ENCODE assay signal across 8 mouse cellular contexts in genomic region chr19:46045696-46046311, GRCm38 (mm10). TPM values are rescaled to one million over a fixed set of nuclear protein-coding genes. Genes with fewer than 3 reads are reported as not detected.
DNase-seq lines count a peak whose midpoint lies in the region; ATAC-seq and TF ChIP-seq lines count a peak whose summit lies in the region.

No protein-coding gene starts in this region.

- H3K27me3 ChIP-seq in liver, adult 2 months (ENCODE audit: control insufficient read depth, insufficient read depth, low read length): no peaks in the 10 kb centered on the region
- H3K27me3 ChIP-seq in midbrain, embryonic 16.5 days (ENCODE audit: control insufficient read depth, insufficient read depth, low read depth, low read length): no peaks in the 10 kb centered on the region

- no peaks in the 10 kb centered on the region for H3K9me3 ChIP-seq in midbrain, embryonic 16.5 days (replicated peaks; ENCODE audit: control insufficient read depth, low read length, poor library complexity, severe bottlenecking)

- peak; percentile 35 for DNase-seq in thymus, postnatal 14 days
- DNase-seq in thymus, postnatal 36 days: no peak
- DNase-seq in cerebellum, postnatal 10 days: peak; percentile 70 to 75
- peak; percentile 40 for DNase-seq in gastrocnemius, postnatal 10 days
- peak; percentile 52 for DNase-seq in induced T-regulatory cell, adult 2 months (ENCODE audit: low read depth)
- peak; percentile 37 for DNase-seq in liver, adult 2 months (ENCODE audit: extremely low read depth, low read depth, low spot score)
- DNase-seq in testis, postnatal 10 days (ENCODE audit: low spot score): peak; percentile 73

- peaks cover 14% of the 10 kb centered on the region; the same call in 1 of the 2 replicates for H3K79me2 ChIP-seq in liver, adult 2 months (ENCODE audit: control insufficient read depth, insufficient read depth, low read length)

- H3K4me3 ChIP-seq in liver, adult 2 months (ENCODE audit: insufficient read depth, low read depth, low read length): peak overlapping the region; percentile 79
- H3K4me3 ChIP-seq in midbrain, embryonic 16.5 days (ENCODE audit: low read depth, low read length): peak overlapping the region; percentile 89

- 0 out of 2 replicates have a peak, but pooled peaks have one; percentile 15 for TF ChIP-seq POLR2A in liver, adult 2 months (IDR thresholded peaks at IDR 0.05; ENCODE audit: extremely low read depth, insufficient read depth, low read length)

- H3K4me2 ChIP-seq in midbrain, embryonic 16.5 days (ENCODE audit: low read length): peak overlapping the region; percentile 97

- H3K9ac ChIP-seq in liver, adult 2 months (ENCODE audit: low read depth, low read length): peak overlapping the region; percentile 81
- H3K9ac ChIP-seq in midbrain, embryonic 16.5 days (ENCODE audit: low read depth, low read length): peak overlapping the region; percentile 95

- peak; percentile 44 for ATAC-seq in midbrain, embryonic 16.5 days

- peaks cover 12% of the 10 kb centered on the region for H3K4me1 ChIP-seq in liver, adult 2 months (ENCODE audit: control insufficient read depth, insufficient read depth, low read length)
- peaks cover 45% of the 10 kb centered on the region for H3K4me1 ChIP-seq in midbrain, embryonic 16.5 days (ENCODE audit: control insufficient read depth, insufficient read depth, low read length)

- 7% methylated on average over 7 of the region's 7 CpGs for WGBS in liver, adult 2 months
- 2% methylated on average over 7 of the region's 7 CpGs for WGBS in midbrain, embryonic 16.5 days

- H3K36me3 ChIP-seq in liver, adult 2 months (ENCODE audit: control insufficient read depth, insufficient read depth, low read length): no peaks in the 10 kb centered on the region
- no peaks in the 10 kb centered on the region for H3K36me3 ChIP-seq in midbrain, embryonic 16.5 days (ENCODE audit: control insufficient read depth, insufficient read depth, low read length)

- no peak for TF ChIP-seq CTCF in liver, adult 2 months (IDR thresholded peaks at IDR 0.05; ENCODE audit: low read depth, low read length)

- peak overlapping the region; percentile 86 for H3K27ac ChIP-seq in liver, adult 2 months (replicated peaks; ENCODE audit: insufficient read depth, low read depth, low read length)
- peak overlapping the region; percentile 97 for H3K27ac ChIP-seq in midbrain, embryonic 16.5 days (ENCODE audit: low read length)

RNA-seq across cellular contexts. Expression of gene Ldb1, which starts 0.8 kb away (rescaled TPM):
- 10 to 100 TPM; 36.2 to 50.3 TPM for total RNA-seq in gastrocnemius, postnatal 10 days (2021)
- 14.9 and 18.1 TPM in 2 replicates for total RNA-seq in liver, adult 2 months (2014; rRNA removed)
- polyA plus RNA-seq in liver, adult 2 months (2012; rRNA removed): 27.9 and 42.1 TPM in 2 replicates
- 88.1 and 107 TPM in 2 replicates for polyA plus RNA-seq in midbrain, embryonic 16.5 days (2015; fragmentation: Nextera tagmentation; extraction: Ambion mirVana)

RNA-seq across cellular contexts. Expression of gene Pprc1, which starts 1.1 kb away (rescaled TPM):
- total RNA-seq in gastrocnemius, postnatal 10 days (2021): 10 to 100 TPM; 12.8 to 23.6 TPM
- total RNA-seq in liver, adult 2 months (2014; rRNA removed): 1.1 and 2.1 TPM in 2 replicates
- polyA plus RNA-seq in liver, adult 2 months (2012; rRNA removed): 5.0 and 11.7 TPM in 2 replicates
- 19.9 and 20.0 TPM in 2 replicates for polyA plus RNA-seq in midbrain, embryonic 16.5 days (2015; fragmentation: Nextera tagmentation; extraction: Ambion mirVana)

RNA-seq across cellular contexts. Expression of gene Nolc1, which starts 29.9 kb away (rescaled TPM):
- 10 to 100 TPM; 22.9 to 26.4 TPM for total RNA-seq in gastrocnemius, postnatal 10 days (2021)
- total RNA-seq in liver, adult 2 months (2014; rRNA removed): 3.4 and 3.8 TPM in 2 replicates
- 5.6 and 7.3 TPM in 2 replicates for polyA plus RNA-seq in liver, adult 2 months (2012; rRNA removed)
- 64.4 and 65.7 TPM in 2 replicates for polyA plus RNA-seq in midbrain, embryonic 16.5 days (2015; fragmentation: Nextera tagmentation; extraction: Ambion mirVana)

RNA-seq across cellular contexts. Expression of gene Hps6, which starts 42.5 kb away (rescaled TPM):
- total RNA-seq in gastrocnemius, postnatal 10 days (2021): 1 to 10 TPM; 3.0 to 5.1 TPM
- 2.3 and 2.9 TPM in 2 replicates for total RNA-seq in liver, adult 2 months (2014; rRNA removed)
- polyA plus RNA-seq in liver, adult 2 months (2012; rRNA removed): 3.2 TPM in 2 replicates
- 4.0 and 5.7 TPM in 2 replicates for polyA plus RNA-seq in midbrain, embryonic 16.5 days (2015; fragmentation: Nextera tagmentation; extraction: Ambion mirVana)

RNA-seq across cellular contexts. Expression of gene Armh3, which starts 47.5 kb away (rescaled TPM):
- total RNA-seq in gastrocnemius, postnatal 10 days (2021): 10 to 100 TPM; 12.5 to 15.0 TPM
- total RNA-seq in liver, adult 2 months (2014; rRNA removed): 3.8 and 4.2 TPM in 2 replicates
- 4.9 and 5.2 TPM in 2 replicates for polyA plus RNA-seq in liver, adult 2 months (2012; rRNA removed)
- polyA plus RNA-seq in midbrain, embryonic 16.5 days (2015; fragmentation: Nextera tagmentation; extraction: Ambion mirVana): 23.4 and 25.6 TPM in 2 replicates

Comparison
In these comparisons a context has a peak if more than half of its experiments do, and no peak if none do; other contexts are left out.
1. DNase-seq: peak in thymus, postnatal 14 days (single experiment), cerebellum, postnatal 10 days (2 of 2), gastrocnemius, postnatal 10 days (single experiment), induced T-regulatory cell, adult 2 months (single experiment), liver, adult 2 months (single experiment) and testis, postnatal 10 days (single experiment); none in thymus, postnatal 36 days (0 of 2).